Mouse (Mus musculus) fat pad, adult 2 months (tissue): ENCODE data around the gene Gm6356.
"Not testable (repeated sequence)": the region's sequence is repeated elsewhere in the genome, so short reads cannot be mapped to it uniquely, and the experiment has no call there.

Source experiments
- DNase-seq: peaks from one replicate; pipeline ENCODE4 v3.0.0-alpha.2; 2011; ENCODE audit warnings: low read depth, low spot score; ENCODE audit errors: extremely low read depth

Gene Gm6356

GRCm38 (mm10) chr14:6973718-6974117 lies at the start of gene Gm6356:
Gene Gm6356, minus strand, starts transcription at chr14:6973818.
- DNase-seq = not testable (repeated sequence)
